Mouse (Mus musculus) MEL (cell line): ENCODE results near the gene Pi4k2b. TPM values are rescaled to one million over a fixed set of nuclear protein-coding genes. Genes with fewer than 3 reads are reported as not detected.

Experiments
- DNase-seq: peaks from one replicate; pipeline ENCODE4 v3.0.0; 2011; ENCODE audit warnings: low read depth, low spot score
- H3K27ac ChIP-seq: 2 replicates; pipeline ENCODE4 v1.5.1; 2012; ENCODE audit warnings: low read depth, mild to moderate bottlenecking, control low read depth, low read length, moderate library complexity; ENCODE audit not compliant: control insufficient read depth
- H3K27me3 ChIP-seq, 2 experiments: fragments of 150-350 bp in 1 of 2; sonication (generic) in 1 of 2; 2 replicates each; pipeline ENCODE4 v1.6.1; 2012; ENCODE audit warnings: low read length in 2 of 2, mild to moderate bottlenecking in 2 of 2, improper control_type of control experiment in 1 of 2, moderate library complexity in 1 of 2; ENCODE audit not compliant: insufficient read depth in 2 of 2, control insufficient read depth in 1 of 2
- H3K36me3 ChIP-seq, 2 experiments: 2 replicates each; pipeline ENCODE4 v1.6.1; 2012 to 2014; ENCODE audit warnings: low read length in 2 of 2, improper control_type of control experiment in 1 of 2, inconsistent platforms in 1 of 2, mild to moderate bottlenecking in 1 of 2; ENCODE audit not compliant: insufficient read depth in 2 of 2, control insufficient read depth in 1 of 2
- H3K4me1 ChIP-seq, 2 experiments: fragments of 150-350 bp in 1 of 2; sonication (generic) in 1 of 2; 2 replicates each; pipeline ENCODE4 v1.6.1; 2012; ENCODE audit warnings: low read length in 2 of 2, improper control_type of control experiment in 1 of 2, mild to moderate bottlenecking in 1 of 2; ENCODE audit not compliant: insufficient read depth in 2 of 2, control insufficient read depth in 1 of 2
- H3K4me3 ChIP-seq, 2 experiments: fragments of 150-350 bp in 1 of 2; sonication (generic) in 1 of 2; 2 replicates each; pipeline ENCODE4 v1.5.1; 2012; ENCODE audit warnings: low read depth in 2 of 2, low read length in 2 of 2, mild to moderate bottlenecking in 2 of 2, moderate library complexity in 2 of 2, control low read depth in 1 of 2, improper control_type of control experiment in 1 of 2; ENCODE audit not compliant: control insufficient read depth in 1 of 2, insufficient read depth in 1 of 2
- H3K79me2 ChIP-seq: 2 replicates; pipeline ENCODE4 v1.6.1; 2012; ENCODE audit warnings: mild to moderate bottlenecking, low read length, moderate library complexity; ENCODE audit not compliant: control insufficient read depth, poor library complexity, insufficient read depth
- H3K9ac ChIP-seq: 2 replicates; pipeline ENCODE4 v1.6.1; 2012; ENCODE audit warnings: low read depth, mild to moderate bottlenecking, control low read depth, low read length, moderate library complexity; ENCODE audit not compliant: control insufficient read depth, poor library complexity, severe bottlenecking
- H3K9me3 ChIP-seq: fragments of 150-350 bp; sonication (generic); replicated peaks from 2 replicates; pipeline ENCODE4 v1.6.1; 2012; ENCODE audit warnings: mild to moderate bottlenecking, low read length, improper control_type of control experiment, moderate library complexity; ENCODE audit not compliant: insufficient read depth
- BHLHE40 ChIP-seq: IDR thresholded peaks from 2 replicates; pipeline ENCODE4 v1.6.1; 2012; ENCODE audit warnings: low read depth, mild to moderate bottlenecking, inconsistent platforms, low read length, improper control_type of control experiment, borderline replicate concordance
- CHD1 ChIP-seq: IDR thresholded peaks from 2 replicates; pipeline ENCODE4 v1.6.1; 2012; ENCODE audit warnings: low read depth, mild to moderate bottlenecking, inconsistent platforms, low read length, improper control_type of control experiment
- CTCF ChIP-seq, 3 experiments: IDR thresholded peaks in 2 of 3; conservative IDR thresholded peaks in 1 of 3; 2 replicates each; pipeline ENCODE4 v1.5.1; 2011 to 2012; ENCODE audit warnings: low read length in 3 of 3, low read depth in 2 of 3, mild to moderate bottlenecking in 2 of 3, improper control_type of control experiment in 1 of 3, inconsistent platforms in 1 of 3, mixed read lengths in 1 of 3, moderate library complexity in 1 of 3; ENCODE audit not compliant: control insufficient read depth in 1 of 3, insufficient read depth in 1 of 3, poor library complexity in 1 of 3, severe bottlenecking in 1 of 3
- E2F4 ChIP-seq: IDR thresholded peaks from 2 replicates; pipeline ENCODE4 v1.6.1; 2011; ENCODE audit warnings: low read depth, low read length, improper control_type of control experiment, borderline replicate concordance
- ELF1 ChIP-seq: IDR thresholded peaks from 2 replicates; pipeline ENCODE4 v1.6.1; 2014; ENCODE audit warnings: low read depth, mild to moderate bottlenecking, inconsistent platforms, low read length, improper control_type of control experiment, moderate library complexity
- EP300 ChIP-seq, 2 experiments: IDR thresholded peaks; 2 replicates each; pipeline ENCODE4 v1.6.1; 2011; ENCODE audit warnings: improper control_type of control experiment in 2 of 2, low read length in 2 of 2, low read depth in 1 of 2, mild to moderate bottlenecking in 1 of 2
- ETS1 ChIP-seq: IDR thresholded peaks from 2 replicates; pipeline ENCODE4 v1.6.1; 2012; ENCODE audit warnings: low read depth, mild to moderate bottlenecking, inconsistent platforms, low read length, improper control_type of control experiment, moderate library complexity
- GABPA ChIP-seq: IDR thresholded peaks from 2 replicates; pipeline ENCODE4 v1.6.1; 2012; ENCODE audit warnings: low read depth, mild to moderate bottlenecking, inconsistent platforms, low read length, improper control_type of control experiment, moderate library complexity
- GATA1 ChIP-seq: IDR thresholded peaks from 2 replicates; pipeline ENCODE4 v1.6.1; 2011; ENCODE audit warnings: low read depth, low read length, improper control_type of control experiment
- HCFC1 ChIP-seq: IDR thresholded peaks from 2 replicates; pipeline ENCODE4 v1.6.1; 2012; ENCODE audit warnings: low read depth, mild to moderate bottlenecking, inconsistent platforms, low read length, improper control_type of control experiment, moderate library complexity
- MAFK ChIP-seq: IDR thresholded peaks from 2 replicates; pipeline ENCODE4 v1.6.1; 2011; ENCODE audit warnings: low read depth, mild to moderate bottlenecking, low read length, improper control_type of control experiment, borderline replicate concordance
- MAX ChIP-seq: IDR thresholded peaks from 2 replicates; pipeline ENCODE4 v1.6.1; 2011; ENCODE audit warnings: low read length, improper control_type of control experiment
- MXI1 ChIP-seq: IDR thresholded peaks from 2 replicates; pipeline ENCODE4 v1.6.1; 2011; ENCODE audit warnings: mild to moderate bottlenecking, low read depth, low read length, improper control_type of control experiment
- MYC ChIP-seq: IDR thresholded peaks from 2 replicates; pipeline ENCODE4 v1.6.1; 2011; ENCODE audit warnings: low read depth, mild to moderate bottlenecking, low read length, improper control_type of control experiment, moderate library complexity
- NELFE ChIP-seq: IDR thresholded peaks from 2 replicates; pipeline ENCODE4 v1.6.1; 2011; ENCODE audit warnings: low read depth, low read length, improper control_type of control experiment
- NRF1 ChIP-seq: IDR thresholded peaks from 2 replicates; pipeline ENCODE4 v1.6.1; 2014; ENCODE audit warnings: low read depth, mild to moderate bottlenecking, inconsistent platforms, low read length, improper control_type of control experiment, moderate library complexity; ENCODE audit not compliant: poor library complexity, insufficient read depth, severe bottlenecking
- POLR2A ChIP-seq, 2 experiments: IDR thresholded peaks; 2 replicates each; pipeline ENCODE4 v1.6.1; 2011 to 2012; ENCODE audit warnings: low read length in 2 of 2, mild to moderate bottlenecking in 2 of 2, control low read depth in 1 of 2, improper control_type of control experiment in 1 of 2, low read depth in 1 of 2, moderate library complexity in 1 of 2; ENCODE audit not compliant: control insufficient read depth in 1 of 2, insufficient read depth in 1 of 2, poor library complexity in 1 of 2
- RAD21 ChIP-seq: IDR thresholded peaks from 2 replicates; pipeline ENCODE4 v1.6.1; 2011; ENCODE audit warnings: mild to moderate bottlenecking, low read depth, low read length, improper control_type of control experiment
- SIN3A ChIP-seq: IDR thresholded peaks from 2 replicates; pipeline ENCODE4 v1.6.1; 2012; ENCODE audit warnings: low read length, improper control_type of control experiment, inconsistent platforms
- SMC3 ChIP-seq: IDR thresholded peaks from 2 replicates; pipeline ENCODE4 v1.6.1; 2011; ENCODE audit warnings: low read depth, low read length, improper control_type of control experiment
- TBP ChIP-seq: IDR thresholded peaks from 2 replicates; pipeline ENCODE4 v1.8.0; 2011; ENCODE audit warnings: low read depth, low read length, improper control_type of control experiment
- TCF12 ChIP-seq: IDR thresholded peaks from 2 replicates; pipeline ENCODE4 v1.6.1; 2014; ENCODE audit warnings: low read depth, mild to moderate bottlenecking, inconsistent platforms, low read length, improper control_type of control experiment, moderate library complexity
- UBTF ChIP-seq: IDR thresholded peaks from 2 replicates; pipeline ENCODE4 v1.6.1; 2012; ENCODE audit warnings: low read depth, mild to moderate bottlenecking, inconsistent platforms, low read length, improper control_type of control experiment, moderate library complexity, borderline replicate concordance; ENCODE audit not compliant: insufficient read depth
- USF2 ChIP-seq, 2 experiments: IDR thresholded peaks; 2 replicates each; pipeline ENCODE4 v1.6.1; 2011 to 2012; ENCODE audit warnings: improper control_type of control experiment in 2 of 2, low read length in 2 of 2, borderline replicate concordance in 1 of 2, inconsistent platforms in 1 of 2, low read depth in 1 of 2, mild to moderate bottlenecking in 1 of 2; ENCODE audit not compliant: insufficient read depth in 1 of 2
- ZC3H11A ChIP-seq: IDR thresholded peaks from 2 replicates; pipeline ENCODE4 v1.6.1; 2012; ENCODE audit warnings: low read depth, mild to moderate bottlenecking, inconsistent platforms, low read length, improper control_type of control experiment
- ZKSCAN1 ChIP-seq: IDR thresholded peaks from 2 replicates; pipeline ENCODE4 v1.6.1; 2012; ENCODE audit warnings: low read depth, mild to moderate bottlenecking, inconsistent platforms, low read length, improper control_type of control experiment, moderate library complexity
- ZMIZ1 ChIP-seq: IDR thresholded peaks from 2 replicates; pipeline ENCODE4 v1.6.1; 2012; ENCODE audit warnings: low read depth, mild to moderate bottlenecking, inconsistent platforms, low read length, improper control_type of control experiment, moderate library complexity
- ZNF384 ChIP-seq: IDR thresholded peaks from 2 replicates; pipeline ENCODE4 v1.6.1; 2012; ENCODE audit warnings: low read depth, mild to moderate bottlenecking, inconsistent platforms, low read length, improper control_type of control experiment
- polyA plus RNA-seq, 2 experiments: library from polyadenylated mRNA; stranded (reverse) in 1 of 2; unstranded in 1 of 2; fragments of >175 nt in 1 of 2; fragments of >200 nt in 1 of 2; gene quantifications; 2 replicates each; pipeline versions ENCODE4 v1.2.1 to v1.2.4; 2012; ENCODE audit warnings: low replicate concordance in 2 of 2, low read depth in 1 of 2; ENCODE audit not compliant: insufficient read length in 2 of 2, insufficient read depth in 1 of 2, missing spikeins in 1 of 2
- total RNA-seq: library from RNA; depleted of rRNA; stranded (reverse); fragments of 300-350 nt; gene quantifications from 2 replicates; pipeline ENCODE4 v1.2.3, GENCODE M21; 2012

The Pi4k2b gene
- total and polyA plus RNA-seq, 3 experiments = 10.4 to 11.0 TPM; not detected in 1

GRCm38 (mm10) chr5:52727747-52728146 is 13.6 kb upstream of the Pi4k2b start:
- Histone ChIP-seq H3K36me3 (peaks cover 0 to 10% of the 10 kb centered on the region in 2 experiments; a peak in 2 of 4 replicates), H3K27me3 (no peaks in the 10 kb centered on the region), H3K9me3 (no peaks in the 10 kb centered on the region), H3K4me3 (peak overlapping the region in 1 of 2 experiments; percentile 35; a peak in 1 of 4 replicates), H3K4me1 (peaks cover 2 to 3% of the 10 kb centered on the region in 2 experiments; a peak in 2 of 4 replicates), H3K79me2 (no peaks in the 10 kb centered on the region), H3K9ac (no peak overlapping the region), H3K27ac (no peak overlapping the region; the same call in 1 of the 2 replicates)
- TF ChIP-seq ETS1 = peak; percentile 11; the same call in 1 of the 2 replicates
- TF ChIP-seq EP300 (IDR thresholded peaks at IDR 0.05; ENCODE audit: low read depth in 1 of 2, low read length in 2 of 2) = peak; percentile 4 to 50; a peak in 2 of 4 replicates
- TF ChIP-seq GATA1 = 0 out of 2 replicates have a peak, but pooled peaks have one; percentile 25
- no peak for TF ChIP-seq MYC
- no peak for TF ChIP-seq SMC3
- peak; percentile 16; the same call in 1 of the 2 replicates for TF ChIP-seq SIN3A
- no peak for TF ChIP-seq ZMIZ1
- no peak for TF ChIP-seq MAFK
- no peak for TF ChIP-seq UBTF
- TF ChIP-seq TBP = no peak
- peak; percentile 29 for TF ChIP-seq MAX
- TF ChIP-seq CTCF (IDR thresholded peaks at IDR 0.05 in 2 of 3, conservative IDR thresholded peaks at IDR 0.05 in 1 of 3; ENCODE audit: control insufficient read depth in 1 of 3, insufficient read depth in 1 of 3, low read depth in 2 of 3, low read length in 3 of 3, poor library complexity in 1 of 3, severe bottlenecking in 1 of 3) = no peak
- peak; percentile 63 for TF ChIP-seq BHLHE40
- no peak for TF ChIP-seq ZNF384
- TF ChIP-seq CHD1 = no peak
- no peak for TF ChIP-seq TCF12
- TF ChIP-seq HCFC1 = no peak
- peak; percentile 41 for DNase-seq

- Histone ChIP-seq H3K36me3 (peaks cover 0 to 9% of the 10 kb centered on the region in 2 experiments; a peak in 2 of 4 replicates), H3K9me3 (no peaks in the 10 kb centered on the region), H3K27ac (no peak overlapping the region), H3K4me3 (no peak overlapping the region), H3K9ac (no peak overlapping the region), H3K4me1 (peaks cover 2 to 5% of the 10 kb centered on the region in 2 experiments; a peak in 2 of 4 replicates), H3K79me2 (no peaks in the 10 kb centered on the region), H3K27me3 (no peaks in the 10 kb centered on the region)
- DNase-seq = peak; percentile 72
- TF ChIP-seq MXI1 = no peak
- no peak for TF ChIP-seq MYC
- TF ChIP-seq RAD21 = no peak
- TF ChIP-seq ETS1 = no peak
- no peak for TF ChIP-seq HCFC1
- TF ChIP-seq ZC3H11A = no peak
- no peak for TF ChIP-seq EP300 (IDR thresholded peaks at IDR 0.05; ENCODE audit: low read depth in 1 of 2, low read length in 2 of 2)
- TF ChIP-seq ZKSCAN1 = no peak
- no peak for TF ChIP-seq NRF1
- no peak for TF ChIP-seq ELF1
- TF ChIP-seq NELFE = no peak
- TF ChIP-seq E2F4 = no peak
- TF ChIP-seq USF2 (IDR thresholded peaks at IDR 0.05; ENCODE audit: borderline replicate concordance in 1 of 2, insufficient read depth in 1 of 2, low read depth in 1 of 2, low read length in 2 of 2) = no peak
- TF ChIP-seq POLR2A (IDR thresholded peaks at IDR 0.05; ENCODE audit: control insufficient read depth in 1 of 2, insufficient read depth in 1 of 2, low read depth in 1 of 2, low read length in 2 of 2, poor library complexity in 1 of 2) = no peak
- no peak for TF ChIP-seq GABPA
These were observed 8.6 kb upstream of the Pi4k2b start for GRCm38 (mm10) chr5:52732811-52733210.
